Mouse (Mus musculus) erythroid progenitor cell, adult 5-6 weeks (primary cell): ENCODE measurements around the gene Btf3. TPM values are rescaled to one million over a fixed set of nuclear protein-coding genes. Genes with fewer than 3 reads are reported as not detected.

Experiments used
- ATAC-seq: replicated peaks from 2 replicates; pipeline ENCODE4 v1.8.0; 2016; ENCODE audit warnings: moderate number of reproducible peaks, mild to moderate bottlenecking, moderate TSS enrichment, inconsistent platforms; ENCODE audit not compliant: poor library complexity, low FRiP score, severe bottlenecking
- total RNA-seq, 2 experiments: library from RNA; stranded (forward) in 1 of 2; stranded (reverse) in 1 of 2; fragments of 150-400 nt in 1 of 2; fragments of 186-747, 209-891 nt in 1 of 2; gene quantifications; 2 replicates each; pipeline versions ENCODE4 v1.2.3 to v1.2.4; 2015 to 2017; ENCODE audit warnings: low replicate concordance in 2 of 2

Btf3 gene
- total RNA-seq, 2 experiments from 2014 or later: 418 to 451 TPM

DNA sequence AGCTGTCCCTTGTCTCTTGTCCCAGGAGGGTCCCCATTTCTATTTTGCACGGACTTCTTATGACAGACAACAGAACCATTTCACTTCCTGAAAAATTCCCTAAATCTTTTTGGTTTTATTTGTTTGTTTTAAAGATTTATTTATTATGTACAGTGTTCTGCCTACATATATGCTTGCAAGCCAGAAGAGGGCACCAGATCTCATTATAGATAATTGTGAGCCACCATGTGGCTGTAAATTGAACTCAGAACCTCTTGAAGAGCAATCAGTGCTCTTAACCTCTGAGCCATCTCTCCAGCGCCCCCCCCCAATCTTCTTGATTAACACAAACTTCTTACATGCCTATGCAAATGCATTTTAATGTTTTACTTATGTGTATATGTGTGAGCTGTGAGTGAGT lies 26.1 kb downstream of the Btf3 start:
- no peak for ATAC-seq

- ATAC-seq: no peak
These were observed 35.7 kb downstream of the Btf3 start for GRCm38 (mm10) chr13:98280990-98281650.

DNA sequence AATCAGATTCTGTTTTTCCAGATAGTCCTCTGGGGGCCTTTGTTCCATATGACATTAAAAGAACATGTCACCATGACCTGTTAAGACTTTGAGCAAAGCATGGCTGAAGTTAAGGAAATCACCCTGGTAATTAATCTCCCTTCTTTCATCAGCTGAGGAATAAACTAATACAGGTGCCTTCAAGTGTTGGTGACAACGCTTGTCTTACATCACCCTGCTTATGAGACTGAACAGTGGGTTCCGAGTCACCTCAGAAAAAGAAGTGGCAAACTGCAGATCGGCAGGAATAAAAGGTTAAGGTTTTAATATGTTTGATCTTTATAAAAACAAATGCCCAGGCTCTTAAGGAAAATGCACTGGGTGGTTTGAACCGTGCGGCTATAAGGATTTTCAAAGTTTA lies 37.1 kb downstream of the Btf3 start, which contains the start of gene Gm21976:
Gene Gm21976, plus strand, starts transcription at position 202 of the 400 bp plus-strand sequence.
- ATAC-seq: no peak

DNA sequence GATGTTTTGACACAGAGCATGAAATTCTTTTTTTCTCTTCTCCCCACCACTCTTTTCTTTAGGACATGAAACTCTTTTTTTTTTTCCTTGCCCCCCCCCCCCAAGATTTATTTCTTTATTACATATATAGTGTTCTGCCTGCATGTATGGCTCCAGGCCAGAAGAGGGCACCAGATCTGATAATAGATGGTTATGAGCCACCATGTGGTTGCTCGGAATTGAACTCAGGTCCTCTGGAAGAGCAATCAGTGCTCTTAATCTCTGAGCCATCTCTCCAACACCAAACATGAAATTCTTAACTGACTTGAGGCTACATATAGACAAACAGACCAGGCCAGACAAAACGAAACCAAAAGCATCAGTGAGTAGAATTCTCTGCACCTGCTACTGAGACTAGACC lies 39.3 kb downstream of the Btf3 start:
- no peak for ATAC-seq

DNA sequence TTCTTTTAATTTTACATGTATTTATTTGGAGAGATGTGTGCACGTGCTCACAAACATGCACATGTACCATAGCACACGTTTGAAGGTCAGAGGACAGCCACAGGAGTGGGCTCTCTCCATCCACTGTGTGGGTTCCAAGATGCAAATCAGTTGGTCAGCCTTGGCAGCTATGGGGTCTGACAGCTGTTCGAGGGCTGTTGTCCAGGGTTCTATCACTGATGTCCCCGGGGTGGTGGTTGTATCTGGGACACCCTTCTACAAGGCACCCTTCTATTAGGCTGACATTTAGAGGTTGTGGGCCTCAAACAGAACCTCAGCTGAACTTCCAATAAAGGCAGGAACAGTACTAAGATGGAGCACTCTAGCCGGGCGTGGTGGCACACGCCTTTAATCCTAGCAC lies 40.6 kb downstream of the Btf3 start:
- ATAC-seq: no peak

DNA sequence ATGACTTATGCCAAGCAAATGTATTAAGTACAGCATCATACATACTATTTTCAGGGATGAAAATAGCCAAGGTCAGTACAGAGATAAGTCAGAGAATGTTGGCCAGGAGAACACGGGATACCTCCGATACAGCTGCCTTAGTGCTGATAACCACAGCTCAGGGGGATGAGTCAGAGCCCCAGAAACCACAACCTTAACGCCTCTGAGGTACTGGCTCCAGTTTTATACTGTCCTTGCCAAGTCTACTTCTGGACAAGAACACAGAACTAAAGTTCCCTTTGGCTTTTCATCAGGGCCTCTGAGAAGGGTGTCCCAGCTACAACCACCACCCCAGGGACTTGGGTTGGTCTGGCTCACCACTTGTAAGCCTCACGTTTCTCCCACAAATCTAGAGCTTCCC lies 41.2 kb downstream of the Btf3 start:
- no peak for ATAC-seq

DNA sequence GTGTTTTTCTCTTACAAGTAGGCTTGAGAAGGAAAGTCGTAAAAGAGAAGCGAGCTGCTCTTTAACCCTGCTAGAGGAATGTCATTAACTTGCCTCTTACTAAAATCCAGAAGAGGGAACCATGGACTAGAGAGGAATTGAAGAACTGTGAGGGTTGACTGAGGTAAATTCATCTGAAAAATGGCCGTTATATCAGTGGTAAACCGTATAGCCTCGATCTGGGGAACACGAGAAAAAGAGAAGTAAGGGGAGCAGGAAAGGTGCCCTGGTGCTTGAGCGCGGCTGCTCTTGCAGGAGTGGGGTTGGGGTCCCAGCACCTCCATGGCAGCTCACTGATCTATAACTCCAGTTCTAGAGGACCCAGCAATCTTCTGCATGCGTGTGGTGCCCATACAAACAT lies 42.8 kb downstream of the Btf3 start:
- no peak for ATAC-seq

DNA sequence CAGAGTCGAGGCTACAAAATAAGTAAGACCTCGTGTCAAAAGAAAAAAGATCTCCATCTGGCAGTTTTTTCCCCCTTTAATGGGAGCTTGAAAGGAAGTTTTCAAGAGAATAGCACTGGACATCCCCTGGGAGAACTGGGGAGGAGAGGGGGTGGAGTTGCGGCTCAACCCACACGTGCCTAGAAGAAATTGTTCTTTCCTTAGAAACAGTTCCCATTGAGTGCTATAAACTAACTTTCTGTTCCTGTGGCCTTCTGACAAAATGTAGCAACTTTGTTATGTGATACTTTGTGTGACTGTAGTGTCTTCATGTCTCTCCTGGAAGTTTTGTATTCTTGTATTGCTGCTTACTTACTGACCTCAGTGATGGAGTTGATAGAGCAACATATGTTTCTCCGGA lies 52.7 kb downstream of the Btf3 start:
- ATAC-seq: no peak

DNA sequence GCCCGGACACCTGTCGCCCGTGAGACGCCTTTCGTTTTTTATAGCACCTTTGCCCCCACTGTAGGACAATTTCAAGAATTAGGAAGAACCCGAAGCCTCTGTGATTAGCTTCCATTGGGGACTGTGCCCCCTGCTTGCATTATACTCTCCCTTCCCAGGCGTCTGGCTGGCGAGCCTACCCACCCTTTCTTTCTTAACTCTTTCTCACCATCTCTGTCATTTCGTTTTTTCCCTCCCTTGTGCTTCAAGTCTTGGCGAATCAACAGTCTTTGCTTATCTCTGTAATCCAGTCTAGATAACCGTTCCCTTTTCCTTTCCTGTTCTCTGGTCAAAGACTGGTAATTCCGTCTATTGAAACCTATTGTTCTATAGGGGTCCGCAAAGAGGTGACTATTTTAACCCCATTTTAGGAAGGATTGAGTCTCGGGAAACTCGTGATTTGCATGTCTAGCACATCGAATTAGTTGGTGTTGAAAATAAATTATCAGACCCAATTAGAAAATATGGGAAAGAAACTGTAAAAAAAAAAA lies 53.3 kb downstream of the Btf3 start:
- no peak for ATAC-seq

DNA sequence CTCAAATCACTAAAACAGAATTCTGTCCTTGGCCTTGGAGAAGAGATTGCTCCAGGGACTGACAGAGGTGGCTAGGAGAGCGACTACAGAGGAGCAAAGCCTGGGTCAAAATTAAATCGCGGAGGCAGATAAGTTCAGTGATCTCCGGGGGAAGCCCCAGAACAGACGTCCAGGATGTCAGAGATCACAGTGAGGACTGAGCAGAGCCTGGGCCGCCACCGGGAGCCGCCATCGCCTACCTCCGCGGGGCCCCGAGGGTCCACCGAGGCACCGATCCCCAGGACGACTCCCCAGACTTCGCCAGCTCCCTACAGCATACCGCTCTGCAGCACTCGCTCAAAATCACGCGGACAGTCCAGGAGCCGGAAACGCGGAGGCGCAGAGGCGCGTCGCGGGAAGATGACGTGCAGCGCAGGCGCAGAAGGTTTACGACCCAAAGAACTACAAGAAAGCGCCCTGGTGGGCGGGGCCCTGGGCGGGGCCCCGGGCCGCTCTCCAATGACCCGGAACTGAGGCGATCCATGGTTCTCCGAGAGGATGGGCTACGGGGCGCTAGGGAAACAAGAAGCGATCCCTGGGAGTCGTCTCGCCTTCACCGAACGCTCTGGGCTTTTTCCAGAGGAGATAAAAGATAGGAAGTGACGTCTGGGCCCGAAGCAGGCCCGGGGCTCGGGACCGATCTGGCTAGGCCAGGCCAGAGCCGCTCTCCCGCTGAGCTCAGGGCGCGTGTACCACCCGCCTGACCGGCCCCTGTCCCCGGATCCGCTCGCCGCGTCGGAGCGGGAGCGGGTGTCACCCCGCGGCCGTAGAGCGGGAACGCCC lies 54.0 kb downstream of the Btf3 start, which contains the start of the genes Utp15 and Ankra2:
Gene Utp15, minus strand, starts transcription at position 406 of the 822 bp plus-strand sequence.
Gene Ankra2, plus strand, starts transcription at position 439 of the 822 bp plus-strand sequence.
- ATAC-seq: peak; percentile 98

Other genes starting within 250 kb of the Btf3 start
- gene Arhgef28, start 110.6 kb downstream of the Btf3 start, total RNA-seq (2015; ENCODE audit: low replicate concordance): 1.4 TPM in 1 of 2 replicates, not detected in the other
- 0.64 TPM in 1 of 2 replicates, not detected in the other for gene Arhgef28, start 110.6 kb downstream of the Btf3 start, total RNA-seq (2017; ENCODE audit: low replicate concordance)
- 5.8 and 6.3 TPM in 2 replicates for gene Utp15, start 54.0 kb downstream of the Btf3 start, total RNA-seq (2015; ENCODE audit: low replicate concordance)
- gene Utp15, start 54.0 kb downstream of the Btf3 start, total RNA-seq (2017; ENCODE audit: low replicate concordance): 4.5 and 4.7 TPM in 2 replicates
- 10.5 and 13.4 TPM in 2 replicates for gene Ankra2, start 53.9 kb downstream of the Btf3 start, total RNA-seq (2015; ENCODE audit: low replicate concordance)
- gene Ankra2, start 53.9 kb downstream of the Btf3 start, total RNA-seq (2017; ENCODE audit: low replicate concordance): 9.2 and 15.7 TPM in 2 replicates
- gene Gm21976, start 37.1 kb downstream of the Btf3 start, total RNA-seq (2015; ENCODE audit: low replicate concordance): not detected in 2 replicates
- not detected in 2 replicates for gene Gm21976, start 37.1 kb downstream of the Btf3 start, total RNA-seq (2017; ENCODE audit: low replicate concordance)
- not detected in 2 replicates for gene Foxd1, start 37.2 kb upstream of the Btf3 start, total RNA-seq (2015; ENCODE audit: low replicate concordance)
- gene Foxd1, start 37.2 kb upstream of the Btf3 start, total RNA-seq (2017; ENCODE audit: low replicate concordance): not detected in 2 replicates
- gene Gm10320, start 175.0 kb upstream of the Btf3 start, total RNA-seq (2015; ENCODE audit: low replicate concordance): not detected in 2 replicates
- 0.45 TPM in 1 of 2 replicates, not detected in the other for gene Gm10320, start 175.0 kb upstream of the Btf3 start, total RNA-seq (2017; ENCODE audit: low replicate concordance)